Mouse (Mus musculus): ENCODE data around the gene Anxa5. TPM values are rescaled to one million over a fixed set of nuclear protein-coding genes. Genes with fewer than 3 reads are reported as not detected.

Anxa5 gene
- total and polyA plus RNA-seq, 2 experiments from 2014 or later = 41.2 to 47.2 TPM

DNA sequence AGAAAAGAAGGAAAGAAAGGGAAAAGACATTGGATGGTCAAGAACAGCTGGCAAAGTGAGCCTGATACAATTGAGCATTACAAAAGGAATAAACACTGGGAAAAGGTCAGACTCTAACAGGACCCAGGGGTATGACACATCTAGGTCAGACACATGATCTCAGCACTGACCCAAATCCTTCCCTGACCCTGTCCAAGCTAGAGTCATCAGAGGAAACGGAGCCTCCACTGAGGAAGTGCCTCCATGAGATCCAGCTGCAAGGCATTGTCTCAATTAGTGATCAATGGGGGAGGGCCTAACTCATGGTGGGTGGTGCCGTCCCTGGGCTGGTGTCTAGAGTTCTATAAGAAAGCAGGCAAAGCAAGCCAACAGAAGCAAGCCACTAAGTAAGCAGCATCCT, 6.8 kb downstream of the Anxa5 start:
- H3K36me3 ChIP-seq (ENCODE audit: insufficient read depth) = no peaks in the 10 kb centered on the region
- H3K9ac ChIP-seq = no peak overlapping the region
- H3K4me2 ChIP-seq (ENCODE audit: low read depth) = no peak overlapping the region
- no peak for ATAC-seq
- no peak overlapping the region for H3K27ac ChIP-seq (ENCODE audit: low read depth, low read length)
- H3K4me3 ChIP-seq (ENCODE audit: low read depth, low read length) = no peak overlapping the region
- no peak for DNase-seq
- no peaks in the 10 kb centered on the region for H3K4me1 ChIP-seq (ENCODE audit: insufficient read depth)
- no peaks in the 10 kb centered on the region for H3K9me3 ChIP-seq (ENCODE audit: low read length)
- no peaks in the 10 kb centered on the region for H3K27me3 ChIP-seq (ENCODE audit: insufficient read depth, low read length)
- no peak for TF ChIP-seq CTCF (IDR thresholded peaks at IDR 0.05; ENCODE audit: low read depth)
- WGBS = 63% methylated on average over 2 of the region's 2 CpGs

- no peaks in the 10 kb centered on the region for H3K9me3 ChIP-seq (ENCODE audit: low read length)
- no peak for TF ChIP-seq CTCF (IDR thresholded peaks at IDR 0.05; ENCODE audit: low read depth)
Measured at GRCm38 (mm10) chr3:36467632-36468031, 8.1 kb downstream of the Anxa5 start.

DNA sequence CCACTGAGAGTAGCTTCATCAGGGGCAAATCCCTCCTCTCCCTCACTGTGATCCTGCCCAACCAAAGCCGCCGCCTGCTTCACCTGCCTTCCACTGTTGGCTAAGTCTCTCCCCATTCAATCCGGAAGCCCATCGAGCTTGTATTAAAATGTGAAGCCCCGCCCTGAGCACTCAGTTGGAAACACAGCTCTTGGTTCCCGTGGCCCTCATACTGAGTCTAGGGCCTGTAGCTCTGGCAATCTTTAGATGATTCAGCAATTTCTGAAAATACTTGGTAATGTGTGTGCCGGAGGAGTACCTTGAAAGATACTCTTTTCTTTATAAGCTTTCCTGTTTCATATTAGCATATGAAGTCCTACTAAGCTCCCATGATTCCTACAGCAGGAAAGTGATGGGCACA, 10.2 kb downstream of the Anxa5 start:
- Histone ChIP-seq H3K9me3 (ENCODE audit: low read length) (no peaks in the 10 kb centered on the region), H3K4me2 (ENCODE audit: low read depth) (no peak overlapping the region), H3K4me3 (ENCODE audit: low read depth, low read length) (no peak overlapping the region), H3K4me1 (ENCODE audit: insufficient read depth) (no peaks in the 10 kb centered on the region), H3K36me3 (ENCODE audit: insufficient read depth) (no peaks in the 10 kb centered on the region), H3K27ac (ENCODE audit: low read depth, low read length) (no peak overlapping the region), H3K9ac (no peak overlapping the region), H3K27me3 (ENCODE audit: insufficient read depth, low read length) (no peaks in the 10 kb centered on the region)
- TF ChIP-seq CTCF (IDR thresholded peaks at IDR 0.05; ENCODE audit: low read depth) = no peak
- WGBS = 64% methylated on average over 7 of the region's 7 CpGs
- DNase-seq (no peak), ATAC-seq (no peak)

More at GRCm38 (mm10) chr3:36467632-36468031, 8.1 kb downstream of the Anxa5 start:
- ATAC-seq (no peak), DNase-seq (no peak)
- H3K27ac ChIP-seq (ENCODE audit: low read depth, low read length) = no peak overlapping the region
- H3K4me2 ChIP-seq (ENCODE audit: low read depth) = no peak overlapping the region
- no peaks in the 10 kb centered on the region for H3K36me3 ChIP-seq (ENCODE audit: insufficient read depth)
- H3K4me1 ChIP-seq (ENCODE audit: insufficient read depth) = no peaks in the 10 kb centered on the region
- no peaks in the 10 kb centered on the region for H3K27me3 ChIP-seq (ENCODE audit: insufficient read depth, low read length)
- WGBS = 88% methylated on average over 7 of the region's 7 CpGs
- no peak overlapping the region for H3K4me3 ChIP-seq (ENCODE audit: low read depth, low read length)
- no peak overlapping the region for H3K9ac ChIP-seq

GRCm38 (mm10) chr3:36462348-36462747, 13.3 kb downstream of the Anxa5 start:
- Histone ChIP-seq H3K4me1 (ENCODE audit: insufficient read depth) (no peaks in the 10 kb centered on the region), H3K27me3 (ENCODE audit: insufficient read depth, low read length) (no peaks in the 10 kb centered on the region), H3K4me3 (ENCODE audit: low read depth, low read length) (no peak overlapping the region), H3K9me3 (ENCODE audit: low read length) (no peaks in the 10 kb centered on the region), H3K9ac (no peak overlapping the region), H3K4me2 (ENCODE audit: low read depth) (no peak overlapping the region), H3K36me3 (ENCODE audit: insufficient read depth) (no peaks in the 10 kb centered on the region), H3K27ac (ENCODE audit: low read depth, low read length) (no peak overlapping the region)
- ATAC-seq (no peak), DNase-seq (no peak)
- WGBS = 17% methylated on average over 1 of the region's 1 CpGs
- TF ChIP-seq CTCF (IDR thresholded peaks at IDR 0.05; ENCODE audit: low read depth) = no peak

GRCm38 (mm10) chr3:36461819-36462218, 13.9 kb downstream of the Anxa5 start:
- no peaks in the 10 kb centered on the region for H3K4me1 ChIP-seq (ENCODE audit: insufficient read depth)
- H3K4me3 ChIP-seq (ENCODE audit: low read depth, low read length) = no peak overlapping the region
- ATAC-seq (no peak), DNase-seq (no peak)
- no peaks in the 10 kb centered on the region for H3K27me3 ChIP-seq (ENCODE audit: insufficient read depth, low read length)
- no peak overlapping the region for H3K4me2 ChIP-seq (ENCODE audit: low read depth)
- no peak overlapping the region for H3K27ac ChIP-seq (ENCODE audit: low read depth, low read length)
- no peak overlapping the region for H3K9ac ChIP-seq
- WGBS = 67% methylated on average over 5 of the region's 5 CpGs
- TF ChIP-seq CTCF (IDR thresholded peaks at IDR 0.05; ENCODE audit: low read depth) = no peak
- no peaks in the 10 kb centered on the region for H3K9me3 ChIP-seq (ENCODE audit: low read length)
- H3K36me3 ChIP-seq (ENCODE audit: insufficient read depth) = no peaks in the 10 kb centered on the region

GRCm38 (mm10) chr3:36460717-36461116, 15.0 kb downstream of the Anxa5 start:
- 85% methylated on average over 7 of the region's 7 CpGs for WGBS
- Histone ChIP-seq H3K4me2 (ENCODE audit: low read depth) (no peak overlapping the region), H3K4me1 (ENCODE audit: insufficient read depth) (no peaks in the 10 kb centered on the region)

GRCm38 (mm10) chr3:36455566-36455965, 20.1 kb downstream of the Anxa5 start:
- Histone ChIP-seq H3K4me3 (ENCODE audit: low read depth, low read length) (no peak overlapping the region), H3K27me3 (ENCODE audit: insufficient read depth, low read length) (no peaks in the 10 kb centered on the region), H3K4me1 (ENCODE audit: insufficient read depth) (no peaks in the 10 kb centered on the region), H3K9me3 (ENCODE audit: low read length) (no peaks in the 10 kb centered on the region), H3K4me2 (ENCODE audit: low read depth) (no peak overlapping the region), H3K36me3 (ENCODE audit: insufficient read depth) (no peaks in the 10 kb centered on the region), H3K9ac (no peak overlapping the region), H3K27ac (ENCODE audit: low read depth, low read length) (no peak overlapping the region)
- no peak for TF ChIP-seq CTCF (IDR thresholded peaks at IDR 0.05; ENCODE audit: low read depth)
- ATAC-seq = 0 out of 2 replicates have a peak, but pooled peaks have one; percentile 43
- WGBS = 74% methylated on average over 3 of the region's 3 CpGs
- DNase-seq = no peak

More at GRCm38 (mm10) chr3:36460717-36461116, 15.0 kb downstream of the Anxa5 start:
- Histone ChIP-seq H3K9ac (no peak overlapping the region), H3K36me3 (ENCODE audit: insufficient read depth) (no peaks in the 10 kb centered on the region), H3K27ac (ENCODE audit: low read depth, low read length) (no peak overlapping the region), H3K27me3 (ENCODE audit: insufficient read depth, low read length) (no peaks in the 10 kb centered on the region), H3K9me3 (ENCODE audit: low read length) (no peaks in the 10 kb centered on the region), H3K4me3 (ENCODE audit: low read depth, low read length) (no peak overlapping the region)
- DNase-seq = no peak
- TF ChIP-seq CTCF (IDR thresholded peaks at IDR 0.05; ENCODE audit: low read depth) = no peak
- ATAC-seq = no peak

GRCm38 (mm10) chr3:36455124-36455523, 20.6 kb downstream of the Anxa5 start:
- H3K27ac ChIP-seq (ENCODE audit: low read depth, low read length) = no peak overlapping the region
- H3K4me1 ChIP-seq (ENCODE audit: insufficient read depth) = no peaks in the 10 kb centered on the region
- DNase-seq (no peak), ATAC-seq (no peak)
- H3K36me3 ChIP-seq (ENCODE audit: insufficient read depth) = no peaks in the 10 kb centered on the region
- 97% methylated on average over 8 of the region's 8 CpGs for WGBS
- H3K4me2 ChIP-seq (ENCODE audit: low read depth) = no peak overlapping the region
- no peak for TF ChIP-seq CTCF (IDR thresholded peaks at IDR 0.05; ENCODE audit: low read depth)
- no peaks in the 10 kb centered on the region for H3K27me3 ChIP-seq (ENCODE audit: insufficient read depth, low read length)
- H3K9me3 ChIP-seq (ENCODE audit: low read length) = no peaks in the 10 kb centered on the region
- H3K9ac ChIP-seq = no peak overlapping the region
- H3K4me3 ChIP-seq (ENCODE audit: low read depth, low read length) = no peak overlapping the region

Data from forebrain, postnatal 0 days (tissue).